Mouse (Mus musculus) cerebellum, adult 8-10 months (tissue): ENCODE results near the gene Itpr1.
"Not testable (repeated sequence)": the region's sequence is repeated elsewhere in the genome, so short reads cannot be mapped to it uniquely, and the experiment has no call there.

Source experiments
- DNase-seq: peaks from one replicate; pipeline ENCODE4 v3.0.0; 2022

The Itpr1 gene

DNA sequence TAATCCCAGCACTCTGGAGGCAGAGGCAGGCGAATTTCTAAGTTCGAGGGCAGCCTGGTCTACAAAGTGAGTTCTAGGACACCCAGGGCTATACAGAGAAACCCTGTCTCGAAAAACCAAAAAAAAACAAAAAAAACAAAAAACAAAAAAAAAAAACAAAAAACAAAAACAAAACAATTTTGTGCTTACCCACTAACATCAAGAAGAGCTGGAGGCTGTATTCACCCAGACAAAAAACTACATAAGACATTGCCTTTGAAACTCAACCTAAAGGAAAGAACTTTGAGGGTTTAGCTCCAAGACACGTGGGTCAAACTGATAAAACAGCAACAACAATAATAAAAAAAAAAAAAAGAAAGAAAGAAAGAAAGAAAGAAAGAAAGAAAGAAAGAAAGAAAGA is 346.3 kb downstream of the Itpr1 start:
- not testable (repeated sequence) for DNase-seq

DNA sequence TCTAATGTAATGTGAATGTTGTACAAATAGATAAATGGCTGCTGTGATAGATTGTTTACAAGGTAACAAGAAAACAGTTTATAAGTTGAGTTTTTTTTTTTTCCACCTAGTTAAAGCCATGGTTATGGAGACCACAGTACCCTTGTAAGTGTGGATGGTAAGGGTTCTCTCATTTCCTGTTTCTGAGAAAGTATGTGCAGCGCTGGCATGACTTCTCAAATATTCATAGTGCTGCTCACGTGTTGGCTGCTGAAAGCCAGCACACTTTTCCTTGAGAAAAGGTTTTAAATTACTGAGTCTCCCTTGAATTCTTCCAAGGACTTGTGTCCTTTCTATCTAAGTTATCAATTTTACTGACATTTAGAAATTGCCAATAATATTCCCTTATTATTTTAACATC is 350.1 kb downstream of the Itpr1 start:
- no peak for DNase-seq

DNA sequence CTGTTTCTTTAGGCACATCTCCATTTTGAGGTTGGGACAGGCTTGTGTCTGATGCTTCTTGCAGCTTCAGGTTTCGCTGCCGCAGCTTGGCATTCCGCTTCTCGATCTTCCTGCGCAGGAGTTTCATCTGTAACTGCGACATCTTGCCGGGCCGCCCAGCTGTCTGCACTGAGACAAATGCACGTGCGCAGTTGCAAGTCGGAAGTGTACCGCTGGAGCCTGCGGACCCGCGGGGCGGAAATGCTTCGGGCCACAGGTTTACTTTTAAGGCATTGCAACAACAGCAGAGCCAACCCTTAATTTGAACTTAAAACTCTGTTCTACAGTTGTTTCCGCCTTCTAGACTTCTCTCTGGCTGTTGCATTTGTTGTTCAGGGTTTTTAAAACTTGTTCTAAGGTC is 352.6 kb downstream of the Itpr1 start:
- DNase-seq, result not testable (repeated sequence)

- DNase-seq, result no peak
These were observed 353.7 kb downstream of the Itpr1 start for GRCm38 (mm10) chr6:108566549-108566948.

GRCm38 (mm10) chr6:108569460-108570187 is 356.7 kb downstream of the Itpr1 start:
- DNase-seq, result no peak

DNA sequence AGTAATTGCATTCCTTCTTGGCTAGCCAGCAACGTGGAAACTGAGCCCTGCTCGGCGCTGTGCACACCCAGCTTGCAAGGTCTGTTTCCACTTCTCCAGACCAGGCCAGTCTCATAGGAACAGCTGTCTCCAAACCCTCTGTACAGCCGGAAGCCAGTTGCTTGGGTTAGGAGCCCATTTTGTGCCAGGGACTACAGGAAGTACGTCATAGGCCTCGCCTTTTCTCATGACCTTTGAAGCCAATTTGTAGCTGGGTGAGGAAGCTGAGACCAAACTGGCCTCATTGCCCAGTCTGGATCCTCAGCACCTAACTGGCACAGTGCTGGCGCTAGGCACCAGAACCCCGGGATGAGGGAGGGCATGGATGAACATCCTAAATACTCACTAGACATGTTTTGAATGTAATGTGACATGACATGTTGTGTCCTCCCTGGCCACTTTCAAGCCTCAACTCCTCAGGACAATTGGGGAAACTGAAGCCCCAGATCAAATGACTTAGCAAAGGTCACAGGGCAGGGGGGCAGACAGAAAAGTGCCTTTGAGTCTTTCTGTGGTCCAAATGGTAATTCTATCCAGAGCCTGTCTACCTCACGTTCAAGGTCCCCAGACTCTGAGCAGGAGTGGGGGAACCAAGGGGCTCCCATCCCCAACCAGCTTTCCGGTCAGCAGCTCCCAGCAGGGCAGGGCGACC is 357.6 kb downstream of the Itpr1 start:
- peak; percentile 4 for DNase-seq

DNA sequence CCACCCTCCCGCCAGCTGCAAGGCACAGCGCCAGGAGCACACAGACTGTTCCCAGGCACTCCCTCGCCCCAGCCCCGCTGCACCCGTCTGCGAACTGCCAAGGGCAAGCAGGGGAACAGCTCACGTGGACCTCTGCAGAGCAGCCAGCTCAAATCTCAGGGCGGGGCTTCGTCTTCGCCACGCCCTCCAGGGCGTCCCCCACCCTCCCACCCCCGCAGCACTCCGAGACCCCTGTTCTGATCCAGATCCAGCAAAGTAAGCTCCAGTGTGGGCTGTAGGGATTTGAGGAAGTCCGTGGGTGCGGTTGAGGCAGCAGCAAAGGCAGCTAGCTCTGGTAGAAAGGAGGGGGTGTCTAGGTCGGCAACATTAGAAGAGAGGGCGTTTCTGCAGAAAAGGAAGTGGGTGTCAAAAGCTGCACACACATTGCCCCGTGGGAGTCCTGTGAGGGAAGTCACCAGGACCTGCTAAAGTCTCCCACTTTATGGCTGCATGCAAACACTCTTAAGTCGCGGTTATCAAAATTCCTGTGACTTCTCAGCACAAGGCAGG is 358.2 kb downstream of the Itpr1 start:
- peak; percentile 29 for DNase-seq

- no peak for DNase-seq
These were observed 359.8 kb downstream of the Itpr1 start for GRCm38 (mm10) chr6:108572646-108573045.

GRCm38 (mm10) chr6:108577056-108577455 is 364.2 kb downstream of the Itpr1 start:
- no peak for DNase-seq

- DNase-seq, result no peak
These were observed 375.5 kb downstream of the Itpr1 start for GRCm38 (mm10) chr6:108588426-108588825.

DNA sequence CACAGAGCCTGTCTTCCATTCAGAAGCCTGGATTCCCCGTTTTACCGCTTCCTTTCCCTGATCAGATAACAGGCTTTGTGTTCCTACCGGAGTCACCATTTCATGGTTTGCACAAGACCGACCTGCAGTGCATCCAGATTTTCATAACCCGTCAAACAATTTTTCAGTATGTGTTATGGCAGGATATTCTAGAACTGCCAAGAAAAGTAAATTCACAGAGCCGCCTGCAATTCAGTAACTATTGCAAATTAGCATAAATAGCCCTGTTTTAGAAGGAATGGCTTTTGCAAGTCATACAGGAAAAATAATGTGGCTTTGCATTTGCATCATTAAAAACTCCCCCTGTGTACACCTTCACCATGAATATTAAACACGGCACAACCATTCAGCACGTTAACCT is 379.3 kb downstream of the Itpr1 start:
- no peak for DNase-seq

DNA sequence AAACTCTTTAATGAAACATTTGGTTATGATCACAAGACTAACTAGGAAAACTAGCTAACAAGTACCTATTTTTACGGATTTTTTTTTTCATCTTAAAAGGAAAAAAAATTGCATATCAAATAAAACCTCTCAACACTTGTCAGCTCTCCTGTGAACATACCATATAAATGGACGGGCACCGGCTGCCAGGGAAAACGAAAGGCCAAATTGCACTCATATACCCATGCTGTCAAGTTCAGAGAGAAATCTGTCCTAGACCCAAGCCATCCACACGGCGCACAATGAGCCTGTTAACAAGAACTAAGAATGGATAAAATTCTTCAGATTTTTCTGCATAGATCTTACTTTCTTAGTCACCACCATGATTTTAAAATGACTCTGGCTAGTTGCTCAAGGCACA is 379.7 kb downstream of the Itpr1 start:
- DNase-seq, result no peak

GRCm38 (mm10) chr6:108594171-108594841 is 381.4 kb downstream of the Itpr1 start:
- no peak for DNase-seq

GRCm38 (mm10) chr6:108598691-108599090 is 385.8 kb downstream of the Itpr1 start:
- DNase-seq, result no peak

DNA sequence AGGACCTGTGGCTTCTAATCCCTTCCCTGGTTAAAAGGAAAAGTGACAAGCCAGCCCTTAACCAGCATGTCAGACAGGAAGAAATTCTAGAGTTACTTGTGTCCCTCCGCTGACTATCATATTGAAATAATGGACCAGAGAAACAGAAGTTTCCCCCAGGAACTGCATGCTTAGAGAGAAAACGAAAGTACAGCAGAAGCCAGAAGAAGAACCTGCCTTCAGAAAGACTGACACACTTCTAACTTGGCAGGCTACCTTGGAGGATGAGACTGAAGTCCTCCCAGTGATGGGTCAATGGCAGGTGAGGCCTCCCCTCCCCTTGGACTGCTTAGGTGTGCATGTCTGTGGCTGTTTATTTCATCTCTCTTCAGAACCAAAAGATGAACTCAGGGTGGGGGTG is 386.4 kb downstream of the Itpr1 start:
- no peak for DNase-seq
